Mouse (Mus musculus): ENCODE results near the gene Nnat.
"Not testable (repeated sequence)": the region's sequence is repeated elsewhere in the genome, so short reads cannot be mapped to it uniquely, and the experiment has no call there.

The Nnat gene

GRCm38 (mm10) chr2:157552158-157552886 is 7.6 kb upstream of the Nnat start:
- DNase-seq (ENCODE audit: low spot score): peak; percentile 55

DNA sequence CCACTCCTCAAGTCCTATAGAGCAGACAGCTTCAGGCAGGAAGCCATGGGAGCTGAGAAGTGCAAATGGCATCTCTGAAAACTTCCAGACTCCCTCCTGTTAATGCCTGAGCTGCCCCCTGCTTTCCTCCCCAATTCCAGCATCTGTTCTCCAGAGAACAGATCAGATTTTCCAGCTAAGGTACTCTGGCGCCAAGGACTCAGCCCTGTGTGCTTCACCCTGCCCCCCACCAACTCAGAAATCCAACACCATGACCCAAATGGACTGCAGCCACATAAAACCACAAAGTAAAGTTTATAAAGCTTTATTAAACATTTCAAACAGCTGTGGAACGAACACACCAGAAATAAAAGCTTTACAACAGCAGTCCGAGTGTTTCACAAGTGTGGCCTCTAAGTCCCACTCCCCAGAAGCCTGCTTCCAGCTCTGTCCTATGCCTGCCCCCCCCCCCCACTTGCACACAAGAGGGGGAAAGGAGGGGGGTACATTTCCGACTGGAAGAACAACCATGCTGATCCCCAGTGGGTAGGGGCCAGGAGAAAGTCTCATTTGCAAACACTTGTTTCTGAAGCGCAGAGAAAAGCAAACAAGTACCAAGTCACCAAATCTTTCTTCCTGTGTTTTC is 3.7 kb upstream of the Nnat start:
- DNase-seq (ENCODE audit: low spot score): no peak

GRCm38 (mm10) chr2:157558051-157558450 is 1.8 kb upstream of the Nnat start:
- no peak for DNase-seq (ENCODE audit: low spot score)

- DNase-seq (ENCODE audit: low spot score): no peak
Measured at GRCm38 (mm10) chr2:157558520-157558919, 1.4 kb upstream of the Nnat start.

GRCm38 (mm10) chr2:157559440-157559839 is 438 bp upstream of the Nnat start:
- DNase-seq (ENCODE audit: low spot score): no peak

DNA sequence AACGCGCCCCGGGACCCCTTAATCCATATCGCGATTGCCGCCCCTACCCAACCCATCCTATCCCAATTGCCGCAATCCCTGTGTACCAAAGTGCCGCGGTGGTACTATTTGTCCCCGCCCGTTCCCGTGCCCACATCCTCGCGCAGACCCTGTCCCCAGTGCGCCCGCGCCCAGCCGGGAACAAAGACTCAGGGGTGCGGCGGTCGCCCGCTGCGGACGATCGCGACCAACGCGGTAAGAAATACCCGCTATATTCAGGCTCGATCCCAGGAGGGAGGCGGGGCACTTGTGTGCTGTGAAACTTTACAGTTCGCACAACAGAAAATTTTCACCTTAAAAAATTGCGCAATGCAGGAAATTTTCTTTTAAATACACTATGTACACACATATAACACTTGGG is 424 bp downstream of the Nnat start:
- no peak for DNase-seq (ENCODE audit: low spot score)

GRCm38 (mm10) chr2:157561165-157561836 is 1.4 kb downstream of the Nnat start:
- DNase-seq (ENCODE audit: low spot score): peak; percentile 88

DNA sequence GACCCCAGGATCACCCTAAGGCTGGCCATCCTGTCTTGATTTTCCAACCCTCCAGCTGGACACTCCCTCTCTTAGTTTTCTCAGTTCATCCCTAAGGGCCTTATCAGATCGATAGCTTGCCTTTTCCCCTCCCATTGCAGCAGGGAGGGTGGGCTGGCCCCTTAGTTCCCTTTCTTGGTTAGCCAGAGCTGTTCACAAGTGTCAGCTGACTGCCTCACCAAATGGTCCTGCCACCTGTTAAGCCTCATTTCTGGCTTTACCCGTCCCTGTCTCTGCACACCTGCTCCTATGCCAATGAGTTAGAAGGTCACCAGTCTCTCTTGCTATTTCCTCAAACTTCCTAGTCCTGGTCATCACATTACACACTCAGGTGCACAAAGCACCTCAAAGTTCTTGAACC is 3.2 kb downstream of the Nnat start:
- DNase-seq (ENCODE audit: low spot score): no peak

DNA sequence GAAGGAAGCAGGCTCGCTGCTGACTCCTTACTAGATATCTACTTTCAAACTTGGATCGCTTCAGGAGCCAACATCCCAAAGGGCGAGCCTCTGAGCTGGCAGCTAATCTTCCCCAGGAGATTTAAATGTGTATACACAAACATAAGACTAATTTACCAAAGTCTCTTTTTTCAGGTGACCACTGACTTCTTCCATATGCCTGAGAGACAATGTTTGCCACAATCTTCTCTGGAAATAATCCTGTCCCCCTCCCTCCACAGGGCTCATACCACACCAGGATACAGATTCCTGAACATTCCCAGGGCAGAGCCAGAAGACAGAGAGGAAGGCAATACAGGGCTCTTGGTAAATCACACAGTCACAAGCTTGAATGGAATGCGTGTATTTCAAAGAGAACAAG is 4.8 kb downstream of the Nnat start:
- DNase-seq (ENCODE audit: low spot score): no peak

DNA sequence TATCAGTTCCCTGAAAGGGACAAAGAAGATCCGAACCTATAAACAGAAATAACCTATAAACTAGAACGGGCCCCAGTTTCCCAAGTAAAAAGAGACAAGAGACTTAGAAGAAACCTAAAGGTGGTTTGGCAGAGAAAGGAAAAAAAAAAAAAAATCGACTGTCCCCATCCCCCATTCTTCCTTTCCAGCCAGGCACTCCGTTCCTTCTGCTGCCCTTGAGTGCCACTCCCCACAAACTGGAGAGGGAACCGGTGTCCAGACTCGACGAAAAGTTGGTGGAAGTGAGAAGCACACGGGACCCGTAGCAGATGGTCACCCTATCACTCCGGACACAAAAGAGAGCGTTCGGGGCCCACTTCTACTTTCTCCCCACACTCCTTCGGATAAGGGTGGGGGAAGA is 5.6 kb downstream of the Nnat start:
- no peak for DNase-seq (ENCODE audit: low spot score)

DNA sequence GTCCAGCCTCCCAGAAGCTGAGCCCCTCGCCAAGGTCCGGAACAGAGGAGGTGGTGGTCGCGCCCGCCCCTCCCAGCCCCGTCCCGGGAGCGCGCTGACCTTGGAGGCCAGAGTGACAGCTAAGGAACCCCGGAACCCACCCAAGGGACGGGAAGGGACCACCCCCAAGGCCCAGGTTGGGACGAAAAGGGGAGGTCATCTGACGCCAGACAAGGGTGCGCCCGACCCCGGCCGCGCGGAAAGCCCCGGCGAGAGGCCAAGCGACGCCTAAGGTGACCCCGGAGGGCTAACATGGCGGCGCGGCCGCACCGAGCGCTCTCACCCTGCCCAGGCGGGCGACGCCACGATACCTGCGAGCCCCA is 6.0 kb downstream of the Nnat start:
- DNase-seq (ENCODE audit: low spot score): no peak

DNA sequence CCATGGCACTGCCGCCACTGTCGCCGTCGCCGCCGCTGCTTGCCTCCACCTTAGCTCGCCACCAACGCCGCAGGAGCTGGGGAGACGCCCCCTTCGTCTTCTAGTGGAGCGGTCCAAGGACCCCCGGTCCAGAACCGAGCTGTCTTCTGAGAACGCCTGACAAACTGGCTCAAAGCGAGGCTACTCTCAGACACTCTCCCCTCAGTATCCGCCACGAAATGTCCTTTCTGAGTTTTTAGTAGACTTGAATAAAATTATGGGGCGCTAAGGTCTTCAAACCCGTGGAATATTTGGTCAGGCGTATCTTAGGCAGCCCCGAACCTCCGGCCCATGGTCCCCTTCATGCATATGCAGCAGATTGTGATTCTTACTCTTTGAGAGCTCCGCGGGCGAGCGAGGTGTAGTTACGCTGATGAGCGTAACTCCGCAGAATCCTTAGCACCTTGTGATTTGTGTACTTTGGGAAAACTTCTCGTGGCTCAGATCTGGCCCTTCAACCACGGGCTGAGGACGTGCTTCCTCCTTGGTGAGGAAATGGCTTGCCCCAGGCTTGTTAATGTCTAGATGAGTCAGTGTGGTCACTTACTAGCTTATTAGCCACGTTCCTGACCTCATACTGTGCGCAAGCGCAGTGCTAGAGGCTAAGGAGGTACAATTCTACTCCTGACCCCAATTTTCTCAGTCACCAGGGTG is 6.5 kb downstream of the Nnat start:
- peak; percentile 82 for DNase-seq (ENCODE audit: low spot score)

DNA sequence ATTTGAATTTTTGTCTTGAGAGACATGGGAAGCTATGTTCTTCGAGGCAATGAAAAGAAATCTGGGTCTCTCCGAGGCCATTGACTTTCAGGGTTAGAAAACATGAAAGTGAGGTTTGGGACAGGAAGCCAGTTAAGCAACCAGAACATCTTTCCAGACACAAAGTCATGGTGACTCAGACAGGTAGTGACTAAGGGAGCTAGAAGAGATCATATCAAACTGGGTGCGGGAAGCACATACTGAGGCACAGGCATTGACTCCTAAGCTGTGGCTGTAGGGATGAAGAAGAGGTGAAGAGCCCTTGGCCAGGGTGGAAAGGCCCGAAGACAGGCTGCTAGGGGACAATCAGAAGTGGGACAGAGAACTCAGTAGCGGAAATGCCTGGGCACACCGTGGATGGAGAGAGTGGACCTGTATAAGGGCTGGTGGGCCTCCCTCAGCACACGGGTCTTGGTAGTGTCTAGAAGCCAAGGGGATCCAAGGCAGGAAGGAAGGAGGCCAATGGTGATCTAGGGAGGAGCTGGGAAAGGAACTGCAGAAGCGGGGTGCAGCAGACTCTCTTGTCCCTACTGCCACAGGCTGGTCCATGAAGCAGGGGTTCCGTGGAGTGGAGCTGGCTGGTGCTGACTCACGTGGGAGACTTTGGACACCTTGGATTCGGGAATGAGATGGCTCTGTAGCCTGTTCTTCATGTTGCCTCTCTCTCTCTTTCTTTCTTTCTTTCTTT is 7.5 kb downstream of the Nnat start:
- no peak for DNase-seq (ENCODE audit: low spot score)

GRCm38 (mm10) chr2:157568881-157569280 is 9.0 kb downstream of the Nnat start:
- no peak for DNase-seq (ENCODE audit: low spot score)

DNA sequence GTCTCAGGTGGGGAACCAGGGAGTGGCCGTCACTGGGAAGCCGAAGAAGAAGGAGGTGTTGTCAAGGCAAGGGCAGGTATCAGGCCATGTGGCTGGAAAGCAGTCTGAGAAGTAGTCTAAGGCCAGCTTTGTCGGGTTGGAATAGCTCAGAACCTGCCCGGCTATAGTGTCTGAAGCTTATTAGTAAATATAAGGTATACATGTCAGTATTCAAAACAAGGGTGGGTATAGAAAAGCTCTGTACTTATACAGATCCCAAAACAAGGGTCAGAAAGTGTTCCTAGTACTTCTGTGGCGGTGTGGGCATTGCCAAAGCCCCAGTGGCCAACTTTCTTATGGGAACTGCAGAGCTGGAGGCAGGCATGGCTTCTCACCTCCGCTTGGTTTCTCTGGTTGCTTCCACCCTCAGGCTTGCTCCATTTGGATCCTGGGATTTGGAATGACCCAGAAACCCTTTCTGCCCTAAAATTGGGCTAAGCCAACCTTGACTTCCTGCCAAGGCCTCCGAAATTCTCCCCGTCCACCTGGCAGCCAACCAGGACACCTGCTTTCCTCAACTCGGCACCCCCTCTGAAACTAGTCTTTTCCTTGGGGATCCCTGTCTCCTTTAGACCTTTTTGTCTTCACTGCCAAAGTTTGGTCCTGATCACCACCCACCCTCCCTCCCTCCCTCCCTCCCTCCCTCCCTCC is 10.1 kb downstream of the Nnat start:
- DNase-seq (ENCODE audit: low spot score): no peak

- DNase-seq (ENCODE audit: low spot score): no peak
Measured at GRCm38 (mm10) chr2:157571224-157571832, 11.4 kb downstream of the Nnat start, which contains the start of gene Blcap. TSS of gene Blcap (minus strand) at chr2:157571274.

DNA sequence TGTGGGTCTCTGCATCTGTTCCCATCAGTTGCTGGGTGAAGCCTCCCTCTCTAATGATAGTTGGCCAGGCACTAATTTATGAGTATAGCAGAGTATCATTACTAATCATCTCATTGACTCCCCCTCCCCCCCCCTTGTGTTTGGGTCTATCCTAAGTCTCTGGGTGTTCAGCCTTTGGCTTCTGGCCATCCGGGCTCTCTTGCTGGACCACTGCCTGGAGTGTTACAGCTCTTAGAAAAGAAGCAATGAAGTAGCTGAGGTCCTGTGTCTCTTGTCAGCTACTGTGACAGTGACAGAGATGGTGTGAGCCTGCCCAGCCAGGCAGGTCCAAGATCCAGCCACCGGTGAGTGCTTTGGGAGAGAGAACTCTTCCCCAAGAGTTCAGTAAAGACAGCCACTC is 12.9 kb downstream of the Nnat start:
- no peak for DNase-seq (ENCODE audit: low spot score)

DNA sequence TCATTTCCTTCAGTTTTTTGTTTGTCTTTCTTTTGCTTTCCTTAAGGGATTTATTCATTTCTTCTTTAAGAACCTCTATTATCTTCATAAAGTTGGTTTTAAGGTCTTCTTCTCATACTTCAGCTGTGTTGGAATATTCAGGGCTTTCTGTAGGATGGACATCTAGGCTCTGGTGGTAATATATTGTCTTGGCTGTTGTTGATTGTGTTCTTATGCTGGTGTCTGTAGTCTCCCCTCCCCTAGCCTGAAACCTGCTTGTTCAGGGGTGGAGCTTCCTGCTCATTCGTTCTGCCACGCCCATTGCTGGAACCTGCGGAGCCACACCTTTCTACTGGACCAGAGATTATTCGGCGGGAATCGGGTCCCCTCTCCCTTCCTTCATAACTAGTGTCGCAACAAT is 25.5 kb downstream of the Nnat start:
- DNase-seq (ENCODE audit: low spot score): not testable (repeated sequence)

GRCm38 (mm10) chr2:157596876-157597566 is 37.1 kb downstream of the Nnat start:
- no peak for DNase-seq (ENCODE audit: low spot score)

- peak; percentile 26 for DNase-seq (ENCODE audit: low spot score)
Measured at GRCm38 (mm10) chr2:157601435-157601839, 41.6 kb downstream of the Nnat start.
